ENCODE assay signal across 11 mouse cellular contexts in the genomic region with DNA sequence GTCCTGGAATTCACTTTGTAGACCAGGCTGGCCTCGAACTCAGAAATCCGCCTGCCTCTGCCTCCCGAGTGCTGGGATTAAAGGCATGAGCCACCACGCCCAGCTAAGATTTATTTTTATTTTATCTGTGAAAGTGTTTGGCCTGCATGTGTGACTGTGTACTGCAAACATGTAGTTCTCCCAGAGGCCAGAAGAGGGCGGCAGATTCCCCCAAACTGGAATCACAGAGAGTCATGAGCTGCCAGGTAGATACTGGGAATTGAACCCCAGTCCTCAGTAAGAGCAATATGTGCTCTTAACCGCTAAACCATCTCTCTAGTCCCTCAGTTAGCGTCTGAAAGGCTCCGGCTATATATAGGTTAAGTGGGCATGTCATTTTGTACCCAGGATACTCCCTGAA. TPM values are rescaled to one million over a fixed set of nuclear protein-coding genes. Genes with fewer than 3 reads are reported as not detected.
A peak's percentile ranks its signal among the peaks of the same experiment; 100 is the strongest.
DNase-seq lines count a peak whose midpoint lies in the region; ATAC-seq and TF ChIP-seq lines count a peak whose summit lies in the region.
"Had no signal": no experiment of that assay in that cellular context is flagged by ENCODE, and none has a peak within 500 bp of the region (broad histone marks: within the 10 kb centered on the region; RNA-seq: fewer than 3 reads in every experiment).

No protein-coding gene starts in this region.

- TF ChIP-seq EP300 in liver, postnatal 0 days (IDR thresholded peaks at IDR 0.05; ENCODE audit: low read depth) = no peak

- H3K4me2 ChIP-seq in liver, postnatal 0 days (ENCODE audit: low read depth, low read length) = no peak overlapping the region

- ATAC-seq in liver, postnatal 0 days = no peak
- ATAC-seq in inflammation-experienced regulatory T-cells, adult 6 months = no peak
- ATAC-seq: Patski had no signal

- 44% methylated on average over 8 of the region's 8 CpGs for WGBS in liver, postnatal 0 days (ENCODE audit: insufficient replicate concordance)

- no peaks in the 10 kb centered on the region for H3K9me3 ChIP-seq in liver, postnatal 0 days (ENCODE audit: low read length)
- H3K9me3 ChIP-seq: megakaryocyte, embryonic 14.5 days had no signal

- H3K27me3 ChIP-seq in liver, postnatal 0 days (ENCODE audit: insufficient read depth, low read length) = peaks cover 8% of the 10 kb centered on the region
- H3K27me3 ChIP-seq: Patski had no signal

- H3K27ac ChIP-seq in liver, postnatal 0 days (ENCODE audit: low read depth) = no peak overlapping the region

- H3K4me1 ChIP-seq in liver, postnatal 0 days (ENCODE audit: insufficient read depth) = peaks cover 7% of the 10 kb centered on the region; the same call in 1 of the 2 replicates

- no peaks in the 10 kb centered on the region for H3K36me3 ChIP-seq in liver, postnatal 0 days (replicated peaks; ENCODE audit: insufficient read depth, low read length)

- peak; percentile 72 for TF ChIP-seq CTCF in liver, postnatal 0 days (IDR thresholded peaks at IDR 0.05; ENCODE audit: low read depth)

- DNase-seq in adrenal gland, postnatal 36 days = peak; percentile 30 to 34
- no peak for DNase-seq in adrenal gland, adult 8-10 months
- peak; percentile 44 to 59 for DNase-seq in layer of hippocampus, postnatal 10 days (ENCODE audit: low spot score in 2 of 2)
- DNase-seq in layer of hippocampus, adult 9-10 months (ENCODE audit: low spot score) = no peak
- DNase-seq in ZHBTc4 (ENCODE audit: low read depth, low spot score) = peak; percentile 73
- DNase-seq in liver, postnatal 0 days = peak; percentile 70
- no peak for DNase-seq in urinary bladder, postnatal 10 days (ENCODE audit: low spot score)

- no peak overlapping the region for H3K4me3 ChIP-seq in liver, postnatal 0 days (ENCODE audit: low read depth, low read length)
- H3K4me3 ChIP-seq: megakaryocyte, embryonic 14.5 days had no signal

- H3K9ac ChIP-seq in liver, postnatal 0 days (replicated peaks) = no peak overlapping the region

RNA-seq across cellular contexts. Expression of a gene that starts 7.4 kb away (rescaled TPM):
- total RNA-seq in adrenal gland, postnatal 36 days (2021) = 1 to 10 TPM; 1.5 to 1.7 TPM
- total RNA-seq in adrenal gland, adult 8-10 months (2022) = 1 to 10 TPM; 1.3 to 4.3 (median 3.1) TPM
- total RNA-seq in layer of hippocampus, postnatal 10 days (2021) = 1 to 10 TPM; 3.6 to 5.5 TPM
- 0.70 and 1.4 TPM in 2 replicates for polyA plus RNA-seq in liver, postnatal 0 days (2015; fragmentation: Nextera tagmentation; extraction: Ambion mirVana)
- polyA plus RNA-seq in inflammation-experienced regulatory T-cells, adult 6 months (2017; shearing (Covaris generic)) = 1 to 10 TPM; 2.4 to 6.8 (median 2.9) TPM

RNA-seq across cellular contexts. Expression of a gene that starts 19.5 kb away (rescaled TPM):
- total RNA-seq in adrenal gland, postnatal 36 days (2021) = 1 to 10 TPM; 1.3 to 1.5 TPM
- 1 to 10 TPM; 2.9 to 4.8 (median 3.6) TPM for total RNA-seq in adrenal gland, adult 8-10 months (2022)
- total RNA-seq in layer of hippocampus, postnatal 10 days (2021) = 10 to 100 TPM; 51.1 to 51.6 TPM
- polyA plus RNA-seq in liver, postnatal 0 days (2015; fragmentation: Nextera tagmentation; extraction: Ambion mirVana) = not detected in 2 replicates
- polyA plus RNA-seq in inflammation-experienced regulatory T-cells, adult 6 months (2017; shearing (Covaris generic)) = under 1 TPM in 2 of 3 experiments, not detected in 1; 0.15 to 0.36 TPM
- polyA plus RNA-seq: heart, embryonic 16.5 days had no signal

RNA-seq across cellular contexts. Expression of a gene that starts 26.4 kb away (rescaled TPM):
- total RNA-seq in adrenal gland, postnatal 36 days (2021) = 1 to 10 TPM in 1 of 2 experiments, not detected in 1; 1.2 TPM
- 1 to 10 TPM in 1 of 4 experiments, under 1 TPM in 2, not detected in 1; 0.35 to 3.3 (median 0.80) TPM for total RNA-seq in adrenal gland, adult 8-10 months (2022)
- 1 to 10 TPM; 2.0 to 2.1 TPM for total RNA-seq in layer of hippocampus, postnatal 10 days (2021)
- 0.25 TPM in 1 of 2 replicates, not detected in the other for polyA plus RNA-seq in liver, postnatal 0 days (2015; fragmentation: Nextera tagmentation; extraction: Ambion mirVana)
- polyA plus RNA-seq in inflammation-experienced regulatory T-cells, adult 6 months (2017; shearing (Covaris generic)) = not detected

RNA-seq across cellular contexts. Expression of a gene that starts 26.5 kb away (rescaled TPM):
- 100 to 1,000 TPM; 504 to 548 TPM for total RNA-seq in adrenal gland, postnatal 36 days (2021)
- total RNA-seq in adrenal gland, adult 8-10 months (2022) = 100 to 1,000 TPM; 286 to 399 (median 360) TPM
- total RNA-seq in layer of hippocampus, postnatal 10 days (2021) = 10 to 100 TPM; 61.8 to 68.0 TPM
- 759 and 760 TPM in 2 replicates for polyA plus RNA-seq in liver, postnatal 0 days (2015; fragmentation: Nextera tagmentation; extraction: Ambion mirVana)
- polyA plus RNA-seq in inflammation-experienced regulatory T-cells, adult 6 months (2017; shearing (Covaris generic)) = 100 to 1,000 TPM; 173 to 290 (median 214) TPM

RNA-seq across cellular contexts. Expression of a gene that starts 29.8 kb away (rescaled TPM):
- total RNA-seq in adrenal gland, postnatal 36 days (2021) = not detected
- total RNA-seq in adrenal gland, adult 8-10 months (2022) = not detected
- not detected for total RNA-seq in layer of hippocampus, postnatal 10 days (2021)
- 0.22 TPM in 1 of 2 replicates, not detected in the other for polyA plus RNA-seq in liver, postnatal 0 days (2015; fragmentation: Nextera tagmentation; extraction: Ambion mirVana)
- under 1 TPM in 1 of 3 experiments, not detected in 2; 0.80 TPM for polyA plus RNA-seq in inflammation-experienced regulatory T-cells, adult 6 months (2017; shearing (Covaris generic))
- polyA plus RNA-seq: heart, embryonic 16.5 days; Patski had no signal

Comparison
In these comparisons a context has a peak if more than half of its experiments do, and no peak if none do; other contexts are left out.
1. DNase-seq: peak in adrenal gland, postnatal 36 days (2 of 2), layer of hippocampus, postnatal 10 days (2 of 2), ZHBTc4 (single experiment) and liver, postnatal 0 days (single experiment); none in adrenal gland, adult 8-10 months (single experiment), layer of hippocampus, adult 9-10 months (single experiment) and urinary bladder, postnatal 10 days (single experiment).
2. RNA of a gene that starts 19.5 kb away (total RNA-seq): 51.1 to 51.6 TPM in layer of hippocampus, postnatal 10 days; 2.9 to 4.8 TPM in adrenal gland, adult 8-10 months and 1.3 to 1.5 TPM in adrenal gland, postnatal 36 days; every median in the first group is over 4 times any median in the second.